Mouse (Mus musculus) midbrain, embryonic 15.5 days (tissue): ENCODE measurements around the gene Vmn1r82. TPM values are rescaled to one million over a fixed set of nuclear protein-coding genes. Genes with fewer than 3 reads are reported as not detected.

ENCODE experiments used
- ATAC-seq: fragments of 200-750 bp; cut with Nextera tagmentation; replicated peaks from 2 replicates; pipeline ENCODE4 v1.8.0; 2017; ENCODE audit warnings: moderate TSS enrichment
- H3K27ac ChIP-seq: fragments of 300-500 bp; sonication (generic); 2 replicates; pipeline ENCODE4 v1.5.1; 2015; ENCODE audit warnings: mild to moderate bottlenecking, inconsistent platforms
- H3K27me3 ChIP-seq: fragments of 300-500 bp; sonication (generic); replicated peaks from 2 replicates; pipeline ENCODE4 v1.6.1; 2015; ENCODE audit warnings: inconsistent platforms
- H3K36me3 ChIP-seq: fragments of 300-500 bp; sonication (generic); replicated peaks from 2 replicates; pipeline ENCODE4 v1.6.1; 2015; ENCODE audit warnings: inconsistent platforms
- H3K4me1 ChIP-seq: fragments of 300-500 bp; sonication (generic); 2 replicates; pipeline ENCODE4 v1.6.1; 2015; ENCODE audit warnings: inconsistent platforms
- H3K4me2 ChIP-seq: fragments of 300-500 bp; sonication (generic); 2 replicates; pipeline ENCODE4 v1.6.1; 2015; ENCODE audit warnings: inconsistent platforms, mild to moderate bottlenecking, moderate library complexity
- H3K4me3 ChIP-seq: fragments of 300-500 bp; sonication (generic); 2 replicates; pipeline ENCODE4 v1.5.1; 2015; ENCODE audit warnings: mild to moderate bottlenecking, inconsistent platforms
- H3K9ac ChIP-seq: fragments of 300-500 bp; sonication (generic); 2 replicates; pipeline ENCODE4 v1.6.1; 2015; ENCODE audit warnings: mild to moderate bottlenecking, inconsistent platforms
- H3K9me3 ChIP-seq: fragments of 300-500 bp; sonication (generic); 2 replicates; pipeline ENCODE4 v1.6.1; 2016; ENCODE audit warnings: inconsistent platforms
- WGBS: fragments of 180-500 bp; shearing (Covaris S2); methylation state at CpG from one replicate; pipeline ENCODE4 v1.1.7; 2015; ENCODE audit warnings: mixed read lengths; 5-methylcytosine and 5-hydroxymethylcytosine counted together
- polyA plus RNA-seq: library from polyadenylated mRNA; unstranded; fragments of >200 nt; fragmentation: Nextera tagmentation; extraction: Ambion mirVana; gene quantifications from 2 replicates; pipeline ENCODE4 v1.2.1, GENCODE M21; 2015

The Vmn1r82 gene
- not detected in 2 replicates for polyA plus RNA-seq

DNA sequence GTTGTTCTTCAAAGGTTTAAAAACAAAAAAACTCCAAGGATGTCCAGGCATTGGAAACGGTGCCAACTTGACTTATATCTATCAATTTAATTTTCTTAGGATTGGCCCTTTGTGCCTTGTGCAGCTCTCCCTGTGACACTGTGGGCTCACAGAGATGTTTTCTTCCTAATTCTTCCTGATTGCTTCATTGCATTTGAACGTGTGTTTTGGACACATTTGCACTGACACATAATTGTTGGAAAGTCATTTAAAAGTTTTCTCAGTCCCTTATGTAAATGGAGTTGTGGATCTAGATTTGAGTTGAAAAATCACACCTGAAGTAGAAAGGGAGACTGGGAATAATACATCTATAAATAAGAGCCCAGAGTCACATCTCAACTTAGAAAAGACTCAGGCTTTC is at the start of gene Vmn1r82:
Gene Vmn1r82 (plus strand): TSS at position 301 of the 400 bp plus-strand sequence.
- WGBS = 63% methylated on average over 2 of the region's 2 CpGs
- Histone ChIP-seq H3K4me1 (no peaks in the 10 kb centered on the region), H3K4me2 (no peak within 1 kb of the TSS), H3K4me3 (no peak within 1 kb of the TSS), H3K27me3 (no peaks in the 10 kb centered on the region), H3K36me3 (no peaks in the 10 kb centered on the region), H3K9me3 (peaks cover 18% of the 10 kb centered on the region; the same call in 1 of the 2 replicates), H3K27ac (no peak within 1 kb of the TSS), H3K9ac (no peak within 1 kb of the TSS)
- ATAC-seq = no peak

DNA sequence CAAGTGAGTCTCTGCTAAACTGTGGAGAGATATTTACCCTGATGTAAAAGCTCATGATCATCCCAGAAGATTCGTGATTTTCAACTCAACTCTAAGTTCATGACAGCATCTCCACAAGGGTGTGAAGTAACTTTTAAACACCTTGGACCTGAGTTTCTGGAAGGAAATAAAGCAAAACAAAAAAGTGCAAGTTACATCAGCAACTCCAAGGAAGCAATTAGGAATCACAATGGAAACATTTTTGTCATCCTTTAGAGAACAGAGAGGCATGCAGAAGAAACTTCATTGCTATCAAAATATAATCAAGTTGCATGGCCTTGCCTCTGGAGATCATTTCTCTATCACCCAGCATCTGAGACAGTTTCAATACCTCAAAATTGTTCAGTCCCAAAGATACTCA is 32.1 kb upstream of the Vmn1r82 start, which contains the start of gene Vmn1r81:
Gene Vmn1r81 (minus strand): TSS at position 101 of the 400 bp plus-strand sequence.
- ATAC-seq = no peak
- Histone ChIP-seq H3K27me3 (no peaks in the 10 kb centered on the region), H3K4me1 (no peaks in the 10 kb centered on the region), H3K27ac (no peak within 1 kb of the TSS), H3K4me2 (no peak within 1 kb of the TSS), H3K9ac (no peak within 1 kb of the TSS), H3K4me3 (no peak within 1 kb of the TSS), H3K9me3 (peaks cover 3% of the 10 kb centered on the region), H3K36me3 (no peaks in the 10 kb centered on the region)
- 69% methylated on average over 1 of the region's 1 CpGs for WGBS

DNA sequence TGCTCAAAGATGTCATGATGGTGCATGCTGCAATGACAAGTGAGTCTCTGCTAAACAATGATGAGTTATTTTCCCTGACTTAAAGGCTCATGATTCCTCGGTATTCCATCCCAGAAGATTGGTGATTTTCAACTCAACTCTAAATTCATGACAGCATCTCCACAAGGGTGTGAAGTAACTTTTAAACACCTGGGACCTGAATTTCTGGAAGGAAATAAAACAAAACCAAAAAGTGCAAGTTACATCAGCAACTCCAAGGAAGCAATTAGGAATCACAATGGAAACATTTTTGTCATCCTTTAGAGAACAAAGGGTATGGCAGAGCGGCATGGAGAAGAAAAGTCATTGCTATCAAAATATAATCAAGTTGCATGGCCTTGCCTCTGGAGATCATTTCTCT is 29.2 kb downstream of the Vmn1r82 start, which contains the start of gene Vmn1r83:
Gene Vmn1r83 (minus strand): TSS at position 101 of the 400 bp plus-strand sequence.
- no peak within 1 kb of the TSS for H3K4me2 ChIP-seq
- H3K36me3 ChIP-seq = no peaks in the 10 kb centered on the region
- H3K9ac ChIP-seq = no peak within 1 kb of the TSS
- peaks cover 25% of the 10 kb centered on the region for H3K9me3 ChIP-seq
- H3K27me3 ChIP-seq = no peaks in the 10 kb centered on the region
- no peak within 1 kb of the TSS for H3K27ac ChIP-seq
- H3K4me3 ChIP-seq = no peak within 1 kb of the TSS
- WGBS = 81% methylated on average over 2 of the region's 2 CpGs
- ATAC-seq = no peak
- no peaks in the 10 kb centered on the region for H3K4me1 ChIP-seq

Other genes starting within 250 kb of the Vmn1r82 start
- not detected in 2 replicates for gene Vmn1r78, start 150.2 kb upstream of the Vmn1r82 start, polyA plus RNA-seq
- not detected in 2 replicates for gene Vmn1r79, start 129.2 kb upstream of the Vmn1r82 start, polyA plus RNA-seq
- not detected in 2 replicates for gene Vmn1r80, start 111.1 kb upstream of the Vmn1r82 start, polyA plus RNA-seq
- gene Vmn1r81, start 32.2 kb upstream of the Vmn1r82 start, polyA plus RNA-seq = not detected in 2 replicates
- gene Vmn1r83, start 29.1 kb downstream of the Vmn1r82 start, polyA plus RNA-seq = not detected in 2 replicates
- gene Vmn1r84, start 68.8 kb downstream of the Vmn1r82 start, polyA plus RNA-seq = not detected in 2 replicates
- gene Zfp551, start 122.3 kb downstream of the Vmn1r82 start, polyA plus RNA-seq = 11.8 and 12.3 TPM in 2 replicates
- 45.6 and 48.4 TPM in 2 replicates for gene Zfp606, start 177.9 kb downstream of the Vmn1r82 start, polyA plus RNA-seq
- gene 2900092C05Rik, start 212.1 kb downstream of the Vmn1r82 start, polyA plus RNA-seq = not detected in 2 replicates